Comparison of ENCODE assay signal across 24 mouse cellular contexts in genomic region chr11:114681054-114681453, GRCm38 (mm10). TPM values are rescaled to one million over a fixed set of nuclear protein-coding genes. Genes with fewer than 3 reads are reported as not detected.
DNase-seq lines count a peak whose midpoint lies in the region; ATAC-seq and TF ChIP-seq lines count a peak whose summit lies in the region.
"Had no signal": no experiment of that assay in that cellular context is flagged by ENCODE, and none has a peak within 500 bp of the region (broad histone marks: within the 10 kb centered on the region; RNA-seq: fewer than 3 reads in every experiment).

No protein-coding gene starts in this region.

- no peak for DNase-seq in forebrain, embryonic 10.5 days (ENCODE audit: extremely low spot score, low spot score)
- DNase-seq in kidney, postnatal 14 days, result no peak
- DNase-seq in cerebellum, adult 8-10 months, result peak; percentile 49
- DNase-seq in embryo, embryonic 10.5 days (ENCODE audit: low spot score), result no peak
- DNase-seq: adrenal gland, adult 2 months; B cell, adult 2 months; gastrocnemius, postnatal 10 days; lung, adult 2 months; lung, postnatal 14 days; right cerebral cortex, postnatal 25 days; spleen, adult 18-20 months; thymus, postnatal 14 days had no signal

- no peak overlapping the region for H3K4me3 ChIP-seq in forebrain, embryonic 10.5 days
- H3K4me3 ChIP-seq in forebrain, embryonic 16.5 days (replicated peaks; ENCODE audit: low read length), result no peak overlapping the region
- no peak overlapping the region for H3K4me3 ChIP-seq in kidney, embryonic 15.5 days (replicated peaks)
- 0 out of 2 replicates have a peak overlapping the region, but pooled peaks have one; percentile 10 for H3K4me3 ChIP-seq in E14TG2a.4 (replicated peaks; ENCODE audit: low read length)
- H3K4me3 ChIP-seq in midbrain, embryonic 16.5 days (ENCODE audit: low read depth, low read length), result no peak overlapping the region
- H3K4me3 ChIP-seq: embryonic facial prominence, embryonic 12.5 days; forebrain, embryonic 13.5 days; left cerebral cortex, adult 2 months; limb, embryonic 15.5 days; midbrain, embryonic 12.5 days had no signal

- H3K9ac ChIP-seq in forebrain, embryonic 16.5 days (replicated peaks; ENCODE audit: low read depth, low read length), result no peak overlapping the region
- H3K9ac ChIP-seq in kidney, embryonic 15.5 days, result no peak overlapping the region; the same call in 1 of the 2 replicates
- no peak overlapping the region for H3K9ac ChIP-seq in midbrain, embryonic 16.5 days (ENCODE audit: low read depth, low read length)
- H3K9ac ChIP-seq: embryonic facial prominence, embryonic 12.5 days; forebrain, embryonic 13.5 days; limb, embryonic 15.5 days; midbrain, embryonic 12.5 days had no signal

- no peaks in the 10 kb centered on the region; the same call in 1 of the 2 replicates for H3K9me3 ChIP-seq in forebrain, embryonic 10.5 days
- H3K9me3 ChIP-seq in forebrain, embryonic 16.5 days (ENCODE audit: control insufficient read depth, low read length), result no peaks in the 10 kb centered on the region
- H3K9me3 ChIP-seq in kidney, embryonic 15.5 days (replicated peaks), result no peaks in the 10 kb centered on the region
- no peaks in the 10 kb centered on the region for H3K9me3 ChIP-seq in E14TG2a.4 (ENCODE audit: low read length)
- no peaks in the 10 kb centered on the region for H3K9me3 ChIP-seq in midbrain, embryonic 16.5 days (replicated peaks; ENCODE audit: control insufficient read depth, low read length, poor library complexity, severe bottlenecking)
- H3K9me3 ChIP-seq: embryonic facial prominence, embryonic 12.5 days; forebrain, embryonic 13.5 days; limb, embryonic 15.5 days; midbrain, embryonic 12.5 days had no signal

- 61% methylated on average over 5 of the region's 5 CpGs for WGBS in forebrain, embryonic 10.5 days
- WGBS in forebrain, embryonic 16.5 days, result 76% methylated on average over 5 of the region's 5 CpGs
- 43% methylated on average over 5 of the region's 5 CpGs for WGBS in kidney, embryonic 15.5 days
- WGBS in midbrain, embryonic 16.5 days, result 53% methylated on average over 5 of the region's 5 CpGs

- no peak for ATAC-seq in forebrain, embryonic 16.5 days
- no peak for ATAC-seq in kidney, embryonic 15.5 days (replicated peaks; ENCODE audit: low FRiP score)
- ATAC-seq in midbrain, embryonic 16.5 days, result no peak
- ATAC-seq: forebrain, embryonic 13.5 days; hindbrain, embryonic 16.5 days; intestine, postnatal 0 days had no signal

- H3K27ac ChIP-seq in forebrain, embryonic 10.5 days, result 0 out of 2 replicates have a peak overlapping the region, but pooled peaks have one; percentile 48
- no peak overlapping the region for H3K27ac ChIP-seq in forebrain, embryonic 16.5 days (ENCODE audit: low read length)
- H3K27ac ChIP-seq in kidney, embryonic 15.5 days, result 0 out of 2 replicates have a peak overlapping the region, but pooled peaks have one; percentile 22
- H3K27ac ChIP-seq in midbrain, embryonic 16.5 days (ENCODE audit: low read length), result no peak overlapping the region
- H3K27ac ChIP-seq: embryonic facial prominence, embryonic 12.5 days; forebrain, embryonic 13.5 days; left cerebral cortex, adult 2 months; limb, embryonic 15.5 days; midbrain, embryonic 12.5 days had no signal

- H3K4me1 ChIP-seq in forebrain, embryonic 10.5 days, result peaks cover 55% of the 10 kb centered on the region
- H3K4me1 ChIP-seq in forebrain, embryonic 16.5 days (replicated peaks; ENCODE audit: control insufficient read depth, insufficient read depth, low read length), result peaks cover 18% of the 10 kb centered on the region
- H3K4me1 ChIP-seq in kidney, embryonic 15.5 days, result peaks cover 59% of the 10 kb centered on the region
- peaks cover 83% of the 10 kb centered on the region for H3K4me1 ChIP-seq in E14TG2a.4 (replicated peaks; ENCODE audit: low read depth, low read length)
- peaks cover 2% of the 10 kb centered on the region; the same call in 1 of the 2 replicates for H3K4me1 ChIP-seq in midbrain, embryonic 16.5 days (ENCODE audit: control insufficient read depth, insufficient read depth, low read length)

- H3K27me3 ChIP-seq in forebrain, embryonic 10.5 days (ENCODE audit: poor library complexity, severe bottlenecking), result peaks cover 17% of the 10 kb centered on the region
- H3K27me3 ChIP-seq in forebrain, embryonic 16.5 days (replicated peaks; ENCODE audit: control insufficient read depth, insufficient read depth, low read length), result no peaks in the 10 kb centered on the region
- peaks cover 7% of the 10 kb centered on the region; the same call in 1 of the 2 replicates for H3K27me3 ChIP-seq in kidney, embryonic 15.5 days
- peaks cover 11% of the 10 kb centered on the region for H3K27me3 ChIP-seq in E14TG2a.4 (ENCODE audit: insufficient read depth, low read length)
- H3K27me3 ChIP-seq in midbrain, embryonic 16.5 days (ENCODE audit: control insufficient read depth, insufficient read depth, low read depth, low read length), result peaks cover 5% of the 10 kb centered on the region
- H3K27me3 ChIP-seq: CH12.LX; limb, embryonic 15.5 days had no signal

- TF ChIP-seq CTCF in E14TG2a.4 (conservative IDR thresholded peaks at IDR 0.05; ENCODE audit: low read length), result no peak

- H3K36me3 ChIP-seq in forebrain, embryonic 10.5 days (replicated peaks), result no peaks in the 10 kb centered on the region
- H3K36me3 ChIP-seq in forebrain, embryonic 16.5 days (ENCODE audit: control insufficient read depth, insufficient read depth), result no peaks in the 10 kb centered on the region
- H3K36me3 ChIP-seq in kidney, embryonic 15.5 days, result no peaks in the 10 kb centered on the region
- peaks cover 12% of the 10 kb centered on the region for H3K36me3 ChIP-seq in E14TG2a.4 (ENCODE audit: insufficient read depth, low read length)
- H3K36me3 ChIP-seq in midbrain, embryonic 16.5 days (ENCODE audit: control insufficient read depth, insufficient read depth, low read length), result no peaks in the 10 kb centered on the region
- H3K36me3 ChIP-seq: embryonic facial prominence, embryonic 12.5 days; limb, embryonic 15.5 days; midbrain, embryonic 12.5 days had no signal

- no peak overlapping the region for H3K4me2 ChIP-seq in forebrain, embryonic 16.5 days (ENCODE audit: low read length)
- H3K4me2 ChIP-seq in kidney, embryonic 15.5 days, result no peak overlapping the region
- no peak overlapping the region for H3K4me2 ChIP-seq in midbrain, embryonic 16.5 days (ENCODE audit: low read length)
- H3K4me2 ChIP-seq: embryonic facial prominence, embryonic 12.5 days; forebrain, embryonic 13.5 days; limb, embryonic 15.5 days; midbrain, embryonic 12.5 days had no signal

RNA-seq across cellular contexts. Expression of gene Ttyh2, which starts 5.8 kb away (rescaled TPM):
- 8.6 and 9.5 TPM in 2 replicates for polyA plus RNA-seq in forebrain, embryonic 10.5 days (2016; fragmentation: Nextera tagmentation; extraction: Ambion mirVana)
- 25.1 and 27.5 TPM in 2 replicates for polyA plus RNA-seq in forebrain, embryonic 16.5 days (2015; fragmentation: Nextera tagmentation; extraction: Ambion mirVana)
- polyA plus RNA-seq in kidney, embryonic 15.5 days (2015; fragmentation: Nextera tagmentation; extraction: Ambion mirVana), result 15.2 and 15.8 TPM in 2 replicates
- 29.2 and 30.9 TPM in 2 replicates for polyA plus RNA-seq in midbrain, embryonic 16.5 days (2015; fragmentation: Nextera tagmentation; extraction: Ambion mirVana)

RNA-seq across cellular contexts. Expression of gene Rpl38, which starts 12.7 kb away (rescaled TPM):
- 1,134 and 1,162 TPM in 2 replicates for polyA plus RNA-seq in forebrain, embryonic 10.5 days (2016; fragmentation: Nextera tagmentation; extraction: Ambion mirVana)
- polyA plus RNA-seq in forebrain, embryonic 16.5 days (2015; fragmentation: Nextera tagmentation; extraction: Ambion mirVana), result 637 and 697 TPM in 2 replicates
- polyA plus RNA-seq in kidney, embryonic 15.5 days (2015; fragmentation: Nextera tagmentation; extraction: Ambion mirVana), result 1,080 and 1,196 TPM in 2 replicates
- 641 and 649 TPM in 2 replicates for polyA plus RNA-seq in midbrain, embryonic 16.5 days (2015; fragmentation: Nextera tagmentation; extraction: Ambion mirVana)

RNA-seq across cellular contexts. Expression of gene Dnaic2, which starts 46.2 kb away (rescaled TPM):
- 0.77 and 1.0 TPM in 2 replicates for polyA plus RNA-seq in forebrain, embryonic 10.5 days (2016; fragmentation: Nextera tagmentation; extraction: Ambion mirVana)
- polyA plus RNA-seq in forebrain, embryonic 16.5 days (2015; fragmentation: Nextera tagmentation; extraction: Ambion mirVana), result 1.5 and 2.0 TPM in 2 replicates
- 0.41 and 0.56 TPM in 2 replicates for polyA plus RNA-seq in kidney, embryonic 15.5 days (2015; fragmentation: Nextera tagmentation; extraction: Ambion mirVana)
- 2.2 and 3.1 TPM in 2 replicates for polyA plus RNA-seq in midbrain, embryonic 16.5 days (2015; fragmentation: Nextera tagmentation; extraction: Ambion mirVana)

Comparison
In these comparisons a context has a peak if more than half of its experiments do, and no peak if none do; other contexts are left out.
1. H3K27ac ChIP-seq: peak in forebrain, embryonic 10.5 days (single experiment) and kidney, embryonic 15.5 days (single experiment); none in forebrain, embryonic 16.5 days (single experiment) and midbrain, embryonic 16.5 days (single experiment).